Mouse (Mus musculus): Measurements from ENCODE around the gene Plcxd3. TPM values are rescaled to one million over a fixed set of nuclear protein-coding genes. Genes with fewer than 3 reads are reported as not detected.
A peak's percentile ranks its signal among the peaks of the same experiment; 100 is the strongest.

Gene Plcxd3
- polyA plus RNA-seq, 1 experiment from 2014 or later, result 55.1 TPM

GRCm38 (mm10) chr15:4400096-4400495, 24.8 kb downstream of the Plcxd3 start:
- Histone ChIP-seq H3K36me3 (peaks cover 7% of the 10 kb centered on the region; the same call in 1 of the 2 replicates), H3K4me3 (no peak overlapping the region), H3K27me3 (no peaks in the 10 kb centered on the region), H3K4me1 (replicated peaks) (no peaks in the 10 kb centered on the region), H3K9me3 (no peaks in the 10 kb centered on the region), H3K9ac (no peak overlapping the region), H3K27ac (no peak overlapping the region), H3K4me2 (no peak overlapping the region)
- WGBS, result 15% methylated on average over 4 of the region's 4 CpGs
- ATAC-seq (ENCODE audit: low FRiP score), result no peak

DNA sequence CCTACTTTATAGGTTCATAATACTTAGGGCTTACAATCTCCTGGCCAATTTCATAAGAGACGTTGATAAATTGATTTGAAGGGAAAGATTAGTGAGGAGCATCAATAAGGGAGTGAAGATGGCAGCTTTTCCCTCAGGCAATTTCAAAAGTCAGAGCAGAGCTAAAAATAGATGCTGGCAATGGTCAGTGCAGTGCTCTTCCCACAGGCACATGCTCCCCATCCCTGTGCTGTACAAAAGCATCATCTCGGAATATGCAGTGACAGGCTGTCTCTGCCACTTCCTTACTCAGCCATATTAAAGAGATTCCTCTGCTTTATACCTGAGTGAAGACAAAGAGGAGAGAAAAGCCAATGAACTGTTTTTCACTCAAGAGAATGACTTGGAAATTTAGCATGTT, 36.0 kb downstream of the Plcxd3 start:
- Histone ChIP-seq H3K36me3 (no peaks in the 10 kb centered on the region), H3K27me3 (no peaks in the 10 kb centered on the region), H3K27ac (no peak overlapping the region), H3K4me1 (replicated peaks) (no peaks in the 10 kb centered on the region), H3K4me2 (no peak overlapping the region), H3K9ac (no peak overlapping the region), H3K9me3 (no peaks in the 10 kb centered on the region), H3K4me3 (no peak overlapping the region)
- peak; percentile 66; the same call in 1 of the 2 replicates for ATAC-seq (ENCODE audit: low FRiP score)
- WGBS, result 69% methylated on average over 2 of the region's 2 CpGs

- H3K36me3 ChIP-seq, result no peaks in the 10 kb centered on the region
- no peak overlapping the region for H3K4me2 ChIP-seq
- H3K27me3 ChIP-seq, result no peaks in the 10 kb centered on the region
- H3K9ac ChIP-seq, result no peak overlapping the region
- no peak overlapping the region for H3K4me3 ChIP-seq
- ATAC-seq (ENCODE audit: low FRiP score), result no peak
- no peaks in the 10 kb centered on the region for H3K9me3 ChIP-seq
- H3K27ac ChIP-seq, result no peak overlapping the region
- no peaks in the 10 kb centered on the region for H3K4me1 ChIP-seq (replicated peaks)
These were observed 64.8 kb downstream of the Plcxd3 start for GRCm38 (mm10) chr15:4440081-4440480.

DNA sequence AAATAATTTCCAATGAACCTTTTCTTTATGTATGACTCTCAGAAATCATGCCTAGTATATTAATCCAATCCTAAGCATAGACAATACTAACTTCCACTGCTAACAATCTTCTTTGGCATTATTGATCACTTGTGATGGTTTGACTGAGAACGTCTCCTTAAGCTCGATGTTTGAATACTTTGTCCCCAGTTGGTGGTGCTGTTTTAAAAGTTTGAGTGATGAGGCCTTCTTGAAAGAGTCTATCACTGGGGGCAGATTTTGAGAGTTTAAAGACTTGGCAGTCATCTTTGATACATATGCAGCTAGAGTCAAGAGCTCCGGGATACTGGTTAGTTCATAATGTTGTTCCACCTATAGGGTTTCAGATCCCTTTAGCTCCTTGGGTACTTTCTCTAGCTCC, 120.9 kb downstream of the Plcxd3 start:
- 89% methylated on average over 3 of the region's 3 CpGs for WGBS
- H3K36me3 ChIP-seq, result no peaks in the 10 kb centered on the region
- no peaks in the 10 kb centered on the region for H3K27me3 ChIP-seq
- no peak overlapping the region for H3K4me2 ChIP-seq
- no peak overlapping the region for H3K27ac ChIP-seq
- no peak overlapping the region for H3K9ac ChIP-seq
- ATAC-seq (ENCODE audit: low FRiP score), result no peak
- H3K9me3 ChIP-seq, result no peaks in the 10 kb centered on the region
- no peaks in the 10 kb centered on the region for H3K4me1 ChIP-seq (replicated peaks)
- no peak overlapping the region for H3K4me3 ChIP-seq

- H3K4me1 ChIP-seq (replicated peaks), result no peaks in the 10 kb centered on the region
- H3K27me3 ChIP-seq, result no peaks in the 10 kb centered on the region
- no peaks in the 10 kb centered on the region for H3K9me3 ChIP-seq
- no peak overlapping the region for H3K9ac ChIP-seq
- H3K36me3 ChIP-seq, result no peaks in the 10 kb centered on the region
- ATAC-seq (ENCODE audit: low FRiP score), result no peak
- no peak overlapping the region for H3K27ac ChIP-seq
- H3K4me3 ChIP-seq, result no peak overlapping the region
- no peak overlapping the region for H3K4me2 ChIP-seq
- 76% methylated on average over 2 of the region's 2 CpGs for whole genome bisulfite sequencing
These were observed 121.7 kb downstream of the Plcxd3 start for GRCm38 (mm10) chr15:4496984-4497383.

DNA sequence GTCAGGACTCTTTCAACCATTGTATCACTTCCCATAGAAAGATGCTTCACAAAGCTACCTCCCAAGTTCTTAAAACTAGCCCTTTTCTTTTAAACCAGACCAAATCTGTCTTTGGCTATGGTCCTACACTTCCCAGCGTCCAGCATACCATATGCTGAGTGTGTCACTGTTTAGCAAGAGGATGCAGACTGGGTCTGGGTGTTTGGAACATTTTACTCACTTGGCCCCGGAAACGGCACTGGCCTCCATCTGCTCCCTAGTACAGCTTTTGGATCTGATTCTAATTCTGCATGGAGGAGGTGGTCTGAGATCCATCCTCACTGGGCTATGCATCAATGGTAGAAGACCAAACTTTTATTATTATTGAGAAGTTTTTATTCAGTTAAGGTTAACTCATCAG, 122.7 kb downstream of the Plcxd3 start:
- Histone ChIP-seq H3K9ac (no peak overlapping the region), H3K27me3 (no peaks in the 10 kb centered on the region), H3K9me3 (no peaks in the 10 kb centered on the region), H3K27ac (no peak overlapping the region), H3K4me3 (no peak overlapping the region), H3K4me2 (no peak overlapping the region), H3K36me3 (no peaks in the 10 kb centered on the region), H3K4me1 (replicated peaks) (no peaks in the 10 kb centered on the region)
- WGBS, result 84% methylated on average over 3 of the region's 3 CpGs
- ATAC-seq (ENCODE audit: low FRiP score), result no peak

DNA sequence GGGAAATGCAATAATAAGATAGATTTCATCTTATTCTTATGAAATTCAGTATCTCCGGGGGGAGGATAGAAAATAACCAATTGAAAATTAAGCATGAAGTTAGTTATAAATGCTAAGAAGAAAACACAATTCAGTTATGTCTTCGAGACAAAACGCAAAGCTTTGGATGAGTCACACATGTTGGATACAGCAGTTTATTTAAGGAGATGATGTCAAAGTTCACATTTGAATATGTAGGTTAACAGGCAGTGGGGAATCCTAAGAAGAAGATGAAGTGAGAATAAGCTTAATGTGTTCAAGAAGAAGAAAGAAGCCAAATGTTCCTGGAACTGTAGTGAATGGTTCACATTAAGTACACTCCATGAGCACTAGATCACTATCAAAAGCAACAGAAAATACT, 128.1 kb downstream of the Plcxd3 start:
- no peak overlapping the region for H3K4me3 ChIP-seq
- H3K27me3 ChIP-seq, result no peaks in the 10 kb centered on the region
- no peaks in the 10 kb centered on the region for H3K4me1 ChIP-seq (replicated peaks)
- H3K36me3 ChIP-seq, result no peaks in the 10 kb centered on the region
- H3K9ac ChIP-seq, result no peak overlapping the region
- H3K9me3 ChIP-seq, result no peaks in the 10 kb centered on the region
- H3K27ac ChIP-seq, result no peak overlapping the region
- ATAC-seq (ENCODE audit: low FRiP score), result no peak
- no peak overlapping the region for H3K4me2 ChIP-seq
- 94% methylated on average over 3 of the region's 3 CpGs for WGBS

- no peaks in the 10 kb centered on the region for H3K4me1 ChIP-seq (replicated peaks)
- H3K4me2 ChIP-seq, result no peak overlapping the region
- H3K4me3 ChIP-seq, result no peak overlapping the region
- H3K27me3 ChIP-seq, result no peaks in the 10 kb centered on the region
- H3K9ac ChIP-seq, result no peak overlapping the region
- WGBS, result 77% methylated on average over 4 of the region's 4 CpGs
- H3K36me3 ChIP-seq, result no peaks in the 10 kb centered on the region
- no peak for ATAC-seq (ENCODE audit: low FRiP score)
- no peak overlapping the region for H3K27ac ChIP-seq
- no peaks in the 10 kb centered on the region for H3K9me3 ChIP-seq
These were observed 128.5 kb downstream of the Plcxd3 start for GRCm38 (mm10) chr15:4503826-4504225.

- H3K27ac ChIP-seq, result no peak overlapping the region
- ATAC-seq (ENCODE audit: low FRiP score), result no peak
- H3K9me3 ChIP-seq, result no peaks in the 10 kb centered on the region
- H3K36me3 ChIP-seq, result no peaks in the 10 kb centered on the region
- H3K4me3 ChIP-seq, result no peak overlapping the region
- no peak overlapping the region for H3K4me2 ChIP-seq
- WGBS, result 73% methylated on average over 1 of the region's 1 CpGs
- H3K9ac ChIP-seq, result no peak overlapping the region
- H3K4me1 ChIP-seq (replicated peaks), result no peaks in the 10 kb centered on the region
- H3K27me3 ChIP-seq, result no peaks in the 10 kb centered on the region
These were observed 139.4 kb downstream of the Plcxd3 start for GRCm38 (mm10) chr15:4514724-4515123.

GRCm38 (mm10) chr15:4524598-4524997, 149.3 kb downstream of the Plcxd3 start:
- Histone ChIP-seq H3K4me3 (no peak overlapping the region), H3K27me3 (no peaks in the 10 kb centered on the region), H3K27ac (no peak overlapping the region), H3K4me1 (replicated peaks) (no peaks in the 10 kb centered on the region), H3K4me2 (no peak overlapping the region), H3K36me3 (no peaks in the 10 kb centered on the region), H3K9ac (no peak overlapping the region), H3K9me3 (no peaks in the 10 kb centered on the region)
- WGBS, result 77% methylated on average over 3 of the region's 3 CpGs
- no peak for ATAC-seq (ENCODE audit: low FRiP score)

DNA sequence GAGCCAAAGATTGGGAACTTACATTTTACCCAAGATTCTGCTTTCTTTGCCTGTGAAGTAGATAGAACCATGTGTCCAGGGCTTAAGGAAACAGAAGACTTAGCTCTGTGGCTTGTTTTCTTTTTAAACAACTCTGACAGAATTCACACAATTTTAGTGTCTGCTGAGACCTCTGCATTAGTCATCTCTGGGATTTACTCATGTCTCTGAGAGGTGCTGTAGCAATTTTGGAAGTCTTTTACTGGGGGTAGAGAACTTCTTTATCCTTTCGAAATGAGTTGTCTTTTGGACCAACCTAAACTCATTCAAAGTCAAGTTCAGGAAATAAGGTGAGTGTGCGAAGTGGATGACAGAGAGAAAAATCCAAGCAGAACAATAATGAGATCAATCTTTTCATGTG, 158.4 kb downstream of the Plcxd3 start:
- whole genome bisulfite sequencing, result 90% methylated on average over 2 of the region's 2 CpGs
- Histone ChIP-seq H3K4me3 (no peak overlapping the region), H3K4me1 (replicated peaks) (no peaks in the 10 kb centered on the region), H3K4me2 (no peak overlapping the region), H3K27ac (no peak overlapping the region), H3K9me3 (no peaks in the 10 kb centered on the region), H3K27me3 (no peaks in the 10 kb centered on the region), H3K36me3 (no peaks in the 10 kb centered on the region), H3K9ac (no peak overlapping the region)
- no peak for ATAC-seq (ENCODE audit: low FRiP score)

DNA sequence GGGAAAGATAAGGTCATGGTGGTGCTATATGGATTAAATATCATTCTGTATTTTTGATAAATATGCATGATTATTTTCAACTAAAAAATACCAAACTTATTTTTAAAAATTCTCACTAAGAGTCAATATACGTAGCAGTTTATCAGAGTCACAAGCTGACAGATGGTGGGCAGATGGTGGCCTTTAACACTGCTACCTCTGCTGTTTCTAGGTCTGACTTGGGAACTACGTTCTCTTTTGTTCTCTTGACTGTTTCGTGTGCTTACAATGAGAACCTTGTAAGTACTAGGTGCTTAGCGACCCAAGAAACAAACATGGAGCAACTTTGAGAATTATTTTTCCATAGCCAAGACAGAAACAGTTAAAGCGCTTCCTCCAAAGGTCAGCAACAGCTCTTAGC, 183.8 kb downstream of the Plcxd3 start:
- no peaks in the 10 kb centered on the region for H3K9me3 ChIP-seq
- H3K36me3 ChIP-seq, result no peaks in the 10 kb centered on the region
- H3K4me2 ChIP-seq, result no peak overlapping the region
- no peaks in the 10 kb centered on the region for H3K4me1 ChIP-seq (replicated peaks)
- ATAC-seq (ENCODE audit: low FRiP score), result no peak
- no peaks in the 10 kb centered on the region for H3K27me3 ChIP-seq
- H3K4me3 ChIP-seq, result no peak overlapping the region
- no peak overlapping the region for H3K9ac ChIP-seq
- no peak overlapping the region for H3K27ac ChIP-seq
- WGBS, result 73% methylated on average over 5 of the region's 5 CpGs

DNA sequence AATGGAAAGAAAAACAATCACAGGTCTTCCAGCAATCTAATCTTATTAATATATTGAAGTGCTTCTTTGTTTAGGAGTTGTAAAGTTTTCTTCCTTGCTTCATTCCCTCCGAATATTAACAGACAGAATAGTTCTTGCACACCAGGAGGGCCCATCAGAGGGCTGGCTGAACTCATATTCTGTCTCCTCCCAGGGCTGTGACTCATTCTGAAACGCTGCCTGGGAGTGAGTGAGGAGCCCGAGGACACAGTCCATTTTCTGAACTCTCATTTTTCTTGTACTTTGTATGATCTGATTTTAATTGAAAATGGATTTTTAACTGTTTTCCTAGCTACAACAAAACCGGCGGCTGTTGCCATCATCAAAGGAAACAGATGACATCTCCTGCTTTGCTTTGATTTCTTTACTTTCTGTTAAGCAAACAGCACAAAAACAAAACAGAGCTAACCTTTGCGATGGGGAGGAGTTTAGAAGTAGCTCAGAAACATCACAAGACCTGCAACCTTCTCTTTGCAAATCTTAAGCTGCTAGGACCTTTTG, 186.2 kb downstream of the Plcxd3 start:
- Histone ChIP-seq H3K36me3 (no peaks in the 10 kb centered on the region), H3K27ac (no peak overlapping the region)
- ATAC-seq (ENCODE audit: low FRiP score), result no peak

More for the DNA sequence above, 186.2 kb downstream of the Plcxd3 start:
- 75% methylated on average over 6 of the region's 6 CpGs for WGBS
- Histone ChIP-seq H3K4me3 (no peak overlapping the region), H3K9me3 (no peaks in the 10 kb centered on the region), H3K9ac (no peak overlapping the region), H3K27me3 (no peaks in the 10 kb centered on the region), H3K4me2 (no peak overlapping the region), H3K4me1 (replicated peaks) (no peaks in the 10 kb centered on the region)

All from hindbrain, embryonic 13.5 days (tissue).